Mouse (Mus musculus): ENCODE measurements around the gene Usp34.

The Usp34 gene
- long read RNA-seq, experiment 1, partial matches to known transcripts, result 10 of 14 reads
- long read RNA-seq, experiment 1, other reads (novel, unspliced or antisense), result 4 of 14 reads
- long read RNA-seq, experiment 2, partial matches to known transcripts, result 19 of 26 reads
- long read RNA-seq, experiment 2, other reads (novel, unspliced or antisense), result 7 of 26 reads

DNA sequence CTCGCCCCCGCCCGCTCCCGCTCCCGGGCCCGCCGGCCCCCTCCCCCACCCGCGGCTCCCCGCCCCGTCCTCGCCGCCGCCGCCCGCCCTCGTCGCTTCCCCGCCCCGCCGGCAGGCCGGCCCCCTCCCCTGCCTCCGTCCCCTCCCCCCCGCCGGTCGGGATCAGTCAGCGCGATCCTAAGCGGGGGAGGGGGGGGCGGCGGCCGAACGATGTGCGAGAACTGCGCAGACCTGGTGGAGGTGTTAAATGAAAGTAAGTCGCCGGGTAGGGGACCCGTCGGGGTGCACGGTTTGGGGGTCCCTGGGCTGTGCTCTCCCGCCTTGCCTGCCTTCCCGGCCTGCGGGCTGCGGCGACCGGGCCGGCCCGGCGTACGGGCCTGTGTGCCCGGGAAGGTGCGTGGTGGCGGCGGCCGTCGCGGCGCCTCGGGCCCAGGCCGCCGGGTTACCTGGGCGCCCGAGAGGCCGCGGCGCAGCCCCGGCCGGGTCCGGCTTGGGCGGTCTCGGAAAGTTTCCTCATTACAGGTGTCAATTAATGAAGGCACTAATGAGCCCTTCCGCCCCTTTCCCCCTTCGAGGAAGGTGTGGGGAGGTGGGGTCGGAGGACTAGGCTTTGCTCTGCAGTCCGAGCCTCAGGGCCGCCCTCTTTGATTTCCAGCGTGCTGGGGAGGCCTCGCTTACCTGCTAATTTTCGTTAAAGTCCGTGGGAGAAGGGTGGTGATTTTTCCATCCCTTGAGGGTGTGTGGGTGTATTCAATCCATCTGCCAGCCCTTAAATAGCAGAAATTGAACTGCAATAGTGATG lies at the start of gene Usp34:
Gene Usp34, plus strand, starts transcription at position 132 of the 802 bp plus-strand sequence.
- intact Hi-C loops (cut with DNase I), result loop anchor here (5.0 kb wide), 1 partner anchor 35 kb away; no protein-coding TSS in a partner anchor

DNA sequence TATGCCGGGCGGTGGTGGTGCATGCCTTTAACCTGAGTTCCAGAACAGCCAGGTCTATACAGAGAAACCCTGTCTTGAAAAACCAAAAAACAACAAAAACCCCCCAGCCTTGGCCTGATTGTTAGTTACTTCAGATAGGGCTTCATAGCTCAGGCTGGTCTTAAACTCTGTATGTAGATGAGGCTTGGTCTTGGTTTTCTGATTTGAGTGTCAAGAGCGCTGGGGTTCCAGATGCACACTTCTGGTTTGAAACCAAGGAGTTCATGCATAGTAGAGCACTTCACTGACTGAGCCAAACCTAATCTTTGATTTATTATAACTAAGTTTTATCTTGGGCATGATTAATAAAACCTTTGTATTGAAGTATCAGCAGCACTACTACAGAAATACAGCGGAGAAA lies 47.6 kb upstream of the Usp34 start:
- intact Hi-C loops (cut with DNase I), result loop anchor here (5.0 kb wide), 1 partner anchor 112 kb away; no protein-coding TSS in a partner anchor

DNA sequence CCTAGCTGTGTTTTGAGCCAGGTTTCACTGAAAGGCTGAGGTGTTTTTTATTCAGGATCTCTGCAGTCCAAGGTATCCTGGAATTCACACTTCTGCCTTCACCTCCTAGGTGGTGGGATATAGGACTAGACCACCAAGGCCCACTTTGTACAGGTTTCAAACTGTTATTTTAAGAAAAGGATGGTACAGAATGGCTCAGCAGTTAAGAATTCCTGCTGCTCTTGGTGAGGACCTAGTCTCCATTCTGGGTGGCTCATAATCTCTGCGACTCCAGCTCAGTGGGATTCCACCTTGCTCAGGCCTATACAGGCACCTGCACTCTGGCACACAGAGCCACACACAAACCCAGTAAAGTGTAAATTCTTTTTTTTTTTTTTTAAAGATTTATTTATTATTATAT lies 47.2 kb upstream of the Usp34 start:
- intact Hi-C loops (cut with DNase I), result loop anchor here (5.0 kb wide), 1 partner anchor 112 kb away; no protein-coding TSS in a partner anchor

DNA sequence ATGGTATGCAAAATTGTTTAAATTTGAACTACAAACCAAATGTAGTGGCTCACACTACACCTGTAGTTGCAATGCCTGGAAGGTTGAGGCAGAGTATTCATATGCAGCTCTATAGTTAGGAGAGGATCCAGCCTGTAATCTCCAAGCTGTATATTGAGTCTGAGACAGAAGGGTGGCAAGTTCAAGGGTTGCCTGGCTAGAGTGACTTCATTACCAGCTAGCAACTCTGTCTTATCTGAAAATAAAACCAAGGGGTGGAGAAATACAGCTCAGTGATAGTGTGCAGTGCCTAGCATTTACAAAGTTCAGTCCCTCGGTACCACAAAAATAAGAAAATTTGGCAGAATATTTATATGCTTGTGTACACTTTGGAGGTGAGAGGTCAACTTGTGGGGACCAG lies 46.5 kb upstream of the Usp34 start:
- intact Hi-C loops (cut with DNase I), result loop anchor here (5.0 kb wide), 2 partner anchors 253 to 628 kb away; partner anchors contain the start of gene Fam161a

DNA sequence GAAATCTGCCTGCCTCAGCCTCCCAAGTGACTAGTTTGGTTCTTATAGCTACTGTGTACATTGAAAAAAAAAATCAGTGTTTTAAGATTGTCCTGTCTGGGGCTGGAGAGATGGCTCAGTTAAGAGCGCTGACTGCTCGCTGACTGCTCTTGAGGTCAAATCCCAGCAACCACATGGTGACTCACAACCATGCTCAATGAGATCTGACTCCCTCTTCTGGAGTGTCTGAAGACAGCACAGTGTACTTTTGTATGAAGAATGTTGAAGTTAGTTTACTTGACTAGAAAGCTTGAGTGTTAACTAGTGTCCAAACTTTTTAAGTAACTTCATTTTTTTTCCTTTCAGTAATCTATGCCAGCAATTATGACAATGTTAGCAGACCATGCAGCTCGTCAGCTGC lies 45.2 kb upstream of the Usp34 start:
- intact Hi-C loops (cut with DNase I), result loop anchor here (5.0 kb wide), 2 partner anchors 254 to 629 kb away; partner anchors contain the start of gene Fam161a

DNA sequence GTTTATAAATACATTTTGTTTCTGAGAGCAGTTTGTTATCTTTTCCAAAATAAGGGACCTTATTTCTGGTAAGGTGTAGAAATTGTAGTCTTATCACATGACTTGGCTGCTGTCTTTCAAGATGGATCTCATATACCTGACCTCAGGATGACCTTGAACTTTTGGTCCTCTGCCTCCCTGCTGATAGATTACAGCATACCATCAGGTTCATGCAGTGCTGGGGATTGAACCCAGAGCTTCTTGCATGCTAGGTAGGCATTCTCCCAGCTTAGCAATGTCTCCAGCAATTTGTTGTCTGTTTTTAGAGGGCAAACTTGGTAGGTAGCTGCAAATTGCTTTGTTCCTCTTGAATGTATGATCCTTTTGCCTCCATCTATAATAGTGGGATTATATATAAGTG lies 41.7 kb upstream of the Usp34 start:
- intact Hi-C loops (cut with DNase I), result loop anchor here (5.0 kb wide), 3 partner anchors 113 to 633 kb away; partner anchors contain the start of gene Fam161a

DNA sequence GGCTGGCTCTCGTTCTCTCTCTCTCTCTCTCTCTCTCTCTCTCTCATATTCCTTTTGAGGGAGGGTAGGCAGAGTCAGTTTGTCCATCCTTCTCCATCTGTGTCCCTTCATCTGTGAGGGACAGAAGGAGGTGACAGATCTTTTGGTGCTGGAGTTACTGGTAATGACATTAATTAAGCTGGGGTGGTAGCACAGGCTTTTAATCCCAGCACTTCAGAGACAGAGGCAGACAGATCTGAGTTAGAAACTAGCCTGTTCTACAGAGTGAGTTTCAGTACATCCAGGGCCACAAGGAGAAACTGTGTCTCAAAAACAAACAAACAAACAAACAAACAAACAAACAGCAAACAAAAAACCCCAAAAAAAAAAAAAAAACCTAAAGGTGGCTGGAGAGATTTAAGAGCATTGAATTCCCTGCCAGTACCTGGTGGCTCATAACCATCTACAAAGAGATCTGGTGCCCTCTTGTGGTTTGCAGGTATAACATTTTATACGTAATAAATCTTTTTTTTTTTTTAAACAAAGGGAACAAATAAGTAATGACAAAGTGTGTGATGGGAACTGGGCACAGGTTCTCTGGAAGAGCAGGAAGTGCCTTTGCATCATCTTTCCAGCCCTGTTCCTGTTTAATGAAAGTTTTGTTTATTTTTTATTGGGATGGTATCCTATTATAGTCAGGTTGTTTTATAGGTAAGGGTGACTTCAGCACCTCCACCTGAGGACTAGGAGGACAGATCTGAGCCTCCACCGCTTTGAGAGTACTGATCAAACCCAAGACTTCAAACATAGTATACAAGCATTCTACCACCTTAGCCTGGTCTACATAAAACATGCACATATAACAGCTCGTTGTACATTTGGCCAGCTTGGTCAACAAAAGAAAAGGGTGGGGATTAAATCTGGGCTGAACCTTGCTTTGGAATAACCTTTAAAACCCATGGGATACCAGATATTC lies 34.6 kb upstream of the Usp34 start:
- intact Hi-C loops (cut with DNase I), result loop anchor here (5.0 kb wide), 1 partner anchor 285 kb away; no protein-coding TSS in a partner anchor

DNA sequence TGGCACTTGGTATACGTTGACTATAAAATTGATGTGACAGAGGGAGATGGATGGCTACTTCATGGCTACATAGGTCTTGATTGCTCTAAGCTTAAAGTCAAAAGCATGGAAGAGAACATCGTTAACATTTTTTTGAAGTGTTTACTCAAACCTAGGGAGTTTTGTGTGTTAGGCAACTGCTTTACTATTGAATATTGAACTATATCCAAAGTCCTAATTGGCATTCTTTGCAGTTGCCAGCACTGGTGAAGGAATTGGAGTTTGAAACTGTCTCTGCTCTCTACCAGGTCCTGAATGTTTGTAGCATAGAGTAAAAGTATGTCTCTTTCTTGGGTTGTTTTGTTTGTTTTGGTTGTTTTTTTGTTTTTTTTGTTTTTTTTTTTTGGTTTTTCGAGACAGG lies 30.9 kb upstream of the Usp34 start:
- intact Hi-C loops (cut with DNase I), result no loop called here

DNA sequence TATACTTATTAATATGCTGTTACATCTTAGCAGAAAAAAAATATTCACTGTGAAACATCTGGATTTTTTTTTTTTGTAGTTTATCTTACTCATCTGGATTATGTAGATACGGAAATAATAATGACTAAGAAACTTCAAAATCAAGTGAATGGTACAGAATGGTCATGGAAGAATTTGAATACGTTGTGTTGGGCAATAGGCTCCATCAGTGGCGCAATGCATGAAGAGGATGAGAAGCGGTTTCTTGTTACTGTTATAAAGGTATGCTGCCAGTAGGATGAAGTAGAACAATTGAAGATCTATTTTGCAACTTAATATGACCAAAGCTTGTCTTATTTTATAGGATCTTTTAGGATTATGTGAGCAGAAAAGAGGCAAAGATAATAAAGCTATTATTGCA lies 22.2 kb upstream of the Usp34 start:
- intact Hi-C loops (cut with DNase I), result no loop called here

DNA sequence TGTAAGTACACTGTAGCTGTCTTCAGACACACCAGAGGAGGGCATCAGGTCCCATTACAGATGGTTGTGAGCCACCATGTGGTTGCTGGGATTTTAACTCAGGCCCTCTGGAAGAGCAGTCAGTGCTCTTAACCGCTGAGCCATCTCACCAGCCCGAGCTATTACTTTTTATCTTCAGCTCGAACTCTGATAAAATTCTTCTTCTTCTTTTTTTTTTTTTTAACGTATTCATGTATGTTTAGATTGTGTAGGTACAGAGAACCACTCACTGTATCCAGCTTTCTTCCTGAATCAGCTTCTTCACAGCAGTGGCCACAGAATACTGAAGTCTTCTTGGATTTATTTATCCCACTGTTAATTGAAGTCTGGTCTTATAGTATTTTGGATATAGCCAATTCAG lies 17.8 kb upstream of the Usp34 start:
- intact Hi-C loops (cut with DNase I), result loop anchor here (5.0 kb wide), 1 partner anchor 287 kb away; no protein-coding TSS in a partner anchor

DNA sequence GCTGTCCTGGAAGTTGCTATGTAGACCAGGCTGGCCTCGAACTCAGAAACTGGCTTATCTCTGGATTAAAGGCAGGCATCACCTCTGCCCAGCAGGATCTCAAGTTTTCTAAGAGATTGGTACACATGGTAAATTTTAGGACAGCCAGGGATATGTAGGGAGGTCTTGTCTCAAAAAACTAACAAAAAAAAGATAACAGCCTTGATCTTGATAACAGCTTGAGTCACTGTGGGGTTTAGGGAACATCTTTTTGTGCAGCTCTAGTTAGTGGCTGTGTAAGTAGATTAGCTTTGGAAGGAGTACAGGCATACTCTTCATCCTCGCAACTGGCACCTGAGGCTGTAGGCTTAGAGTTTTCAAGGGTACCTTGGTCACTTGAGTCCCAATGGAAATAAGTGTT lies 9.3 kb upstream of the Usp34 start:
- intact Hi-C loops (cut with DNase I), result no loop called here

DNA sequence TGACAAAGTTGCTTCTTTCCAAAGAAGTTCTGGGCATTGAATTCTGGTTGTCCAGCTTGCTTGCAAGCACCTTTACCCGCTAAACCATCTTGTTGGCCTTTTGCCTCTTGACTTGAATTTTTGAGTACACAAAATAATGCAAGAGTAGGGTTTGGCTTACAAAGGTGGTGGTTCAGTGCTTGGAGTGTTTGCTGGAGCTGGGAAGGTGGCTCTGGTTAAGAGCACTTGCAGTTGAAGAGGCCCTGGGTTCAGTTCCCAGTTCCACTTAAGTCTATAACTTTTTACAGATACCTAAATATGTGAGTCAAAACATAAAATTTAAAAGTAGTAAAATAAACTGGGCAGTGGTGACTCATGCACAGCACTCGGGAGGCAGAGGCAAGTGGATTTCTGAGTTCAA lies 8.4 kb upstream of the Usp34 start:
- intact Hi-C loops (cut with DNase I), result no loop called here

DNA sequence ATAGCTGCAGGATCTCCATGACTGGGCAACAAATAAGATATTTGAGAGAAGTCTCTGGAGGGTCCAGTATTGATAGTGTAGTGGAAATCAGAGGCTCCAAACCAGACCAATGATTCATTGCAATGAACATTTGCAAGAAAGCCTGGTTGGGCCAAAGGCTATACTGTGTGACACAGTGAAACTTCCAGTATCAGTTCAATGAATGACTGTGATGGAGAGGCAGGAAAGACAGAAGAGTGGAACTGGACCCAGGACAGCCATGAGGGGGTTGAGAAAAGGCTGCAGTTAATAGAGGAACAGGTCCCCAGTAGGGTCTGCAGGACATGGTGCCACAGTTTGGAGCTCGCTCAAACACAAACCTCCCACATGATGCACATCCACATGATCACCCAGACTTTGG lies 6.8 kb upstream of the Usp34 start:
- intact Hi-C loops (cut with DNase I), result no loop called here

DNA sequence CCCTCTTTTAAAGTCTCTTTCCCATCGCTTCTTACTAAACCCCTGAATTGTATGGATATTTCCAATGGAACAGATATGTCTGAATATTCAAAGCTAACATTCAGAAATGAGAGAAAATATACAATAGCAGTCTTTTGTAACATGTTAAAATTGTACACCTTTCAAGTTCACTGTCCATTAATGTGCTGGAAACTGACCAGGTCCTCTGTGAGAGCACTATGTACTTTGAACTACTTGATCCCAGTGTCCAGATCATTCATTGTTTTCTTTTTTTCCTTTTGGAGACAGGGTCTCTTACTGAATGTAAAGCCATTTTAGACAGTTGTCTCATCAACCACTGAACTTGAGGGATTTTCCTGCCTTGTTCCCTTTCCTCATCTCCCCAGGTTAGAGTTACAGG lies 3.6 kb upstream of the Usp34 start:
- intact Hi-C loops (cut with DNase I), result no loop called here

DNA sequence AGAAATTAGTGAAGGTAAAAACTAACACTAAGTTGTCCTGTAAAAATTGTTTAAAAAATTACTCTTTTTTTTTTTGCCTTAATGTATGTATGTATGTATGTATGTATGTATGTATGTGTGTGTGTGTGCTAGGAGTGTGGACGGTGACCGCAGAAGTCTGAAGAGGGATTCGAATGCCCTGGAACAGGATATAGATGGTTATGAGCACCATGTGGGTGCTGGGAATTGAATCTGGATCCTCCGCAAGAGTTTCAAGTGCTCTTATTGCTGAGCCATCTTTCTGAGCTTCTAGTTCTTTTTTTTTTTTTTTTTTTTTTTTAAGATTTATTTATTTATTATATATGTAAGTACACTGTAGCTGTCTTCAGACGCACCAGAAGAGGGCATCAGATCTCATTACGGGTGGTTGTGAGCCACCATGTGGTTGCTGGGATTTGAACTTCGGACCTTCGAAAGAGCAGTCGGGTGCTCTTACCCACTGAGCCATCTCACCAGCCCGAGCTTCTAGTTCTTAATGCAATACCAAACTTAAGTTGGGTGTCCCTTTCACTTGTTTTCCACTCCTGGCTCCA lies 1.5 kb upstream of the Usp34 start:
- intact Hi-C loops (cut with DNase I), result loop anchor here (5.0 kb wide), 1 partner anchor 37 kb away; no protein-coding TSS in a partner anchor

DNA sequence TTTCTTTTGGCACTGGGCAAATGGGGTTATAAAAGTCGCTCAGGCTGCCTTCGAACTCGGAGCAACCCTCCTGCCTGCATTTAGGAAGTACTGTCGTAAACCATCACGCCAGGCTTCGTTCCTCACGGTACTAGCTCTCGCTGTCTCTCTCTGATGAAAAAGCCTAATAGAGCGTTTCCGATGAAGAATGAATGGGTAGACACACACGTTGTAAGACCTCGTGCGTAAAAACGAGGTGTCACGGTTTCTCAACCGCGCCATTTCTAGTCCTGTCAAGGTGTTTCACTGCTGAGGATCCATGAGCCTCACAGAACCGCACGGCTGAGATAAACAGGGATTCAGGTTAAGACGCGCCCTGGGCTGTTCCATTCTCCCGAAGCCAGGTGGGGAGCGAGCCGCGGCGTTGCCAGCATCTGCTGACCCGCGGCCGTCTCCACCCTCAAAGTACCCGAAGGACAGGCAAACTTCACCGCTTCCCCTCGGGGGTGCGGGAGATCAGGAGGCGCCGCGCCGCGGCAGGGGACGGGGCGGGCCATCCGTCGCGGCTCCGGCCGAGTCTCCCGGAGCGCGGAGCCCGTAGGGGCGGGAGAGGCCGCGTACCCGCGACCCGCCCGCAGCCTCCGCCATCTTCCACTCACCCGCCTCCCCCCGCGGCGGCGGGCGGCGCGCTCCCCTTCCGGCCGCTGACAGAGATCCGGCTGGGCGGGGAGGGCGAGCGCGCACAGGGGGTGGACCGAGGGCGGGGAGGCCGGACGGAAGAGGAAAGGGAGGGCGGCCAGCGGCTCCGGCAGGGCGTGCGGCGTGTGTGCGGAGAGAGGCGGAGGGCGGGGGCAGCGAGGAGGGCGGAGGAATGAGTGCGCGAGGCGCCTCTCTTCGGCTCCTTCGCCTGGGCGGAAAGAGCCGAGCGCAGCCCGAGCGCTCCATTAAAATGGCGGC lies 754 bp upstream of the Usp34 start:
- intact Hi-C loops (cut with DNase I), result loop anchor here (5.0 kb wide), 1 partner anchor 36 kb away; no protein-coding TSS in a partner anchor

DNA sequence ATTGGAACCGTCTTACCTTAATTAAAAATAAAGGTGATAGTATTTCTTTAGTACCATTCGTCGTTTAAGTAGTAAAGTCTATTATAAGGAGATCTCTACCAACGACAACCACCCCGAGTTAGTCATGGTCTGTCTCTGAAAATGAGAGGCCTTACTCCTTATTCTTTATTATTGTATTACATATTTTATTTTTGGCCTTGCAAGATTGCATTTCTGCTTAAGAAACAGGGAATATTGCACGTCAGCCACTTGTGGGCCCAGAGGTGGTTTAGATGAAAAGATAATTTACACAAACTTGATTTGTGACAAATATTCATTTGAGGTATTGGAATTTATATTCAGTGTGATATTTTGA lies 848 bp downstream of the Usp34 start:
- intact Hi-C loops (cut with DNase I), result loop anchor here (5.0 kb wide), 1 partner anchor 35 kb away; no protein-coding TSS in a partner anchor

DNA sequence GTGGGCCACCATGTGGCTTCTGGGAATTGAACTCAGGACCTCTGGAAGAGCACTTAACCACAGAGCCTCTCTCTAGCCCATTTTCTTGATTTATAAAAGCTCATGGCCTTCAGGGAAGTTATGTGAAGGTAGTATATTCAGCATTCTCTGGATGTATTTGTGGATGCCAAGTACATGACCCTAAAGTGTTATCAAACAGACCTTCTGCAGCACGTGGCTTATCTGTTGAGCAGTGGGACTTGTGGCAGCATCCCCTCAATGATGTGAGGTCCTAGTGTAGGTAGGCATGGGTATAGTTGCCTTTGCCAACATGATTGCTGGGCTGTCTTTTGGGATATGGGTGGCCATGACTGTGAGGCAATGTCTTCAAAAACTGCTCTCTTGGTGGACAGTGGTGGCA lies 6.8 kb downstream of the Usp34 start:
- intact Hi-C loops (cut with DNase I), result no loop called here

DNA sequence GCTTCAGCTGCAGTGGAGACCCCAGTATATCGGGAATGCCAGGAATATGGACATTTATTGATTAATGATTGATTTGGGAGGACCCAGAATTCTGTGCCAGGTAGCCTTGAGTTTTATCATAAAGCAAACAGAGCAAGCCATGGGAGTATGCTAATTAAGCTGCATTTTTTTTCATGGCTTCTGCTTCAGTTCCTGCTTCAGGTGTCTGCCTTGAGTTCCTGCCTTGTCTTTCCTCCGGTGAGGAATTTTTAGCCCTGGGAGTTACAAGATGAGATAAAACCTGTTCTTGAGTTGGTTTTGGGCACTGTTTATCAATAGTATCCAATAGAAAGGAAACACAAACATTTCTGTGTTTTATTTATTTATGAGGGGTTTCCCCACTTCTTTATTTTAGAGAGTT lies 22.7 kb downstream of the Usp34 start:
- intact Hi-C loops (cut with DNase I), result no loop called here

DNA sequence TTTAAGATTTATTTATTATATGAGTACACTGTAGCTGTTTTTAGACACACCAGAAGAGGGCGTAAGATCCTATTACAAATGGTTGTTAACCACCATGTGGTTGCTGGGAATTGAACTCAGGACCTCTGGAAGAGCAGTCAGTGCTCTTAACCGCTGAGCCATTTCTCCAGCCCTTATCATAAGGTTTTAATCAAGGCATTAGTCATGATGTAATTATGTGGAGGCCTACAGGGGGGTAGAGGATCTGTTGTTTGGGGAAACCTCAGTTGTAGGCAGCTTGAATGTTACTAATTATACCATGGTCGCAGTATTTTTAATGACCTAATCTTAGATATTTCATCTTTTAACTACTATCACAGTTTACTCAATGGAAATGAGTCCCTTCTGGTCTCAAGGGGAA lies 25.4 kb downstream of the Usp34 start:
- intact Hi-C loops (cut with DNase I), result no loop called here

Measured in adrenal gland (tissue).